Mouse (Mus musculus) hindbrain, postnatal 0 days (tissue): ENCODE measurements around the gene Trit1. TPM values are rescaled to one million over a fixed set of nuclear protein-coding genes. Genes with fewer than 3 reads are reported as not detected.

Experiments used
- ATAC-seq: fragments of 200-750 bp; cut with Nextera tagmentation; 2 replicates; pipeline ENCODE4 v1.8.0; 2017; ENCODE audit warnings: mild to moderate bottlenecking, moderate TSS enrichment, moderate library complexity
- DNase-seq: peaks from one replicate; pipeline ENCODE4 v3.0.0-alpha.2; 2015; ENCODE audit warnings: low spot score
- H3K27ac ChIP-seq: fragments of 300-500 bp; sonication (generic); 2 replicates; pipeline ENCODE4 v1.5.1; 2014; ENCODE audit warnings: mild to moderate bottlenecking
- H3K27me3 ChIP-seq: fragments of 300-500 bp; sonication (generic); 2 replicates; pipeline ENCODE4 v1.6.1; 2014; ENCODE audit warnings: low read length, mixed read lengths; ENCODE audit not compliant: insufficient read depth
- H3K36me3 ChIP-seq: fragments of 300-500 bp; sonication (generic); 2 replicates; pipeline ENCODE4 v1.6.1; 2014; ENCODE audit warnings: low read length, mixed read lengths; ENCODE audit not compliant: insufficient read depth
- H3K4me1 ChIP-seq: fragments of 300-500 bp; sonication (generic); 2 replicates; pipeline ENCODE4 v1.6.1; 2014; ENCODE audit warnings: antibody characterized with exemption, low read length, mixed read lengths; ENCODE audit not compliant: insufficient read depth
- H3K4me2 ChIP-seq: fragments of 300-500 bp; sonication (generic); 2 replicates; pipeline ENCODE4 v1.6.1; 2014; ENCODE audit warnings: low read depth, mild to moderate bottlenecking, low read length, moderate library complexity, mixed read lengths
- H3K4me3 ChIP-seq: fragments of 300-500 bp; sonication (generic); 2 replicates; pipeline ENCODE4 v1.5.1; 2014; ENCODE audit warnings: low read length
- H3K9ac ChIP-seq: fragments of 300-500 bp; sonication (generic); replicated peaks from 2 replicates; pipeline ENCODE4 v1.6.1; 2014; ENCODE audit warnings: mild to moderate bottlenecking, low read length, moderate library complexity, mixed read lengths
- H3K9me3 ChIP-seq: fragments of 300-500 bp; sonication (generic); 2 replicates; pipeline ENCODE4 v1.6.1; 2016; ENCODE audit warnings: low read length, mixed read lengths
- CTCF ChIP-seq: IDR thresholded peaks from 2 replicates; pipeline ENCODE4 v1.5.1; 2016; ENCODE audit warnings: antibody characterized with exemption, control low read depth, low read depth
- WGBS: fragments of 180-500 bp; shearing (Covaris S2); extraction: QIAGEN DNeasy Blood & Tissue Kit; methylation state at CpG from one replicate; pipeline ENCODE4 v1.1.7; 2014; 5-methylcytosine and 5-hydroxymethylcytosine counted together
- polyA plus RNA-seq: library from polyadenylated mRNA; unstranded; fragments of >200 nt; fragmentation: Nextera tagmentation; extraction: Ambion mirVana; gene quantifications from 2 replicates; pipeline ENCODE4 v1.2.1, GENCODE M21; 2015
- total RNA-seq: library from RNA; depleted of rRNA; stranded (reverse); fragments of >200 nt; gene quantifications from 2 replicates; pipeline ENCODE4 v1.2.3, GENCODE M21; 2014; rRNA removed

Trit1 gene
- total RNA-seq (11.1 and 18.5 TPM in 2 replicates), polyA plus RNA-seq (17.0 and 18.3 TPM in 2 replicates)

GRCm38 (mm10) chr4:123016451-123016957 lies at the start of gene Trit1:
Gene Trit1, plus strand, starts transcription at chr4:123016597.
- DNase-seq = peak; percentile 97
- ATAC-seq = peak; percentile 89
- Histone ChIP-seq H3K4me2 (peak within 1 kb of the TSS; percentile 92), H3K4me3 (peak within 1 kb of the TSS; percentile 84), H3K27me3 (no peaks in the 10 kb centered on the region), H3K9me3 (no peaks in the 10 kb centered on the region), H3K36me3 (no peaks in the 10 kb centered on the region), H3K4me1 (peaks cover 37% of the 10 kb centered on the region), H3K27ac (peak within 1 kb of the TSS; percentile 93), H3K9ac (peak within 1 kb of the TSS; percentile 85)
- 0% methylated on average over 34 of the region's 34 CpGs for WGBS
- TF ChIP-seq CTCF = no peak

- 74% methylated on average over 4 of the region's 4 CpGs for WGBS
- DNase-seq (no peak), ATAC-seq (no peak)
- Histone ChIP-seq H3K27ac (no peak overlapping the region), H3K4me1 (no peaks in the 10 kb centered on the region), H3K9ac (no peak overlapping the region), H3K4me2 (no peak overlapping the region), H3K27me3 (no peaks in the 10 kb centered on the region), H3K36me3 (no peaks in the 10 kb centered on the region), H3K9me3 (no peaks in the 10 kb centered on the region), H3K4me3 (no peak overlapping the region)
- no peak for TF ChIP-seq CTCF
Measured at GRCm38 (mm10) chr4:122968106-122968505, 48.3 kb upstream of the Trit1 start.

GRCm38 (mm10) chr4:122971191-122971590 lies 45.2 kb upstream of the Trit1 start:
- H3K36me3 ChIP-seq = no peaks in the 10 kb centered on the region
- TF ChIP-seq CTCF = no peak
- ATAC-seq = no peak
- WGBS = 72% methylated on average over 4 of the region's 4 CpGs
- H3K9me3 ChIP-seq = no peaks in the 10 kb centered on the region
- no peaks in the 10 kb centered on the region for H3K27me3 ChIP-seq
- H3K27ac ChIP-seq = no peak overlapping the region
- H3K4me3 ChIP-seq = no peak overlapping the region
- H3K4me2 ChIP-seq = no peak overlapping the region
- no peaks in the 10 kb centered on the region for H3K4me1 ChIP-seq
- no peak for DNase-seq
- no peak overlapping the region for H3K9ac ChIP-seq

- H3K27ac ChIP-seq = no peak overlapping the region
- ATAC-seq (no peak), DNase-seq (no peak)
- H3K4me3 ChIP-seq = no peak overlapping the region
- H3K4me1 ChIP-seq = no peaks in the 10 kb centered on the region
- whole genome bisulfite sequencing = 82% methylated on average over 4 of the region's 4 CpGs
- H3K9ac ChIP-seq = no peak overlapping the region
- no peak for TF ChIP-seq CTCF
- no peak overlapping the region for H3K4me2 ChIP-seq
- H3K36me3 ChIP-seq = no peaks in the 10 kb centered on the region
- no peaks in the 10 kb centered on the region for H3K27me3 ChIP-seq
- no peaks in the 10 kb centered on the region for H3K9me3 ChIP-seq
Measured at GRCm38 (mm10) chr4:122971646-122972045, 44.8 kb upstream of the Trit1 start.

- ATAC-seq (no peak), DNase-seq (no peak)
- Histone ChIP-seq H3K27ac (no peak overlapping the region), H3K27me3 (no peaks in the 10 kb centered on the region), H3K4me1 (no peaks in the 10 kb centered on the region), H3K4me3 (no peak overlapping the region), H3K4me2 (no peak overlapping the region), H3K36me3 (no peaks in the 10 kb centered on the region), H3K9me3 (no peaks in the 10 kb centered on the region), H3K9ac (no peak overlapping the region)
- TF ChIP-seq CTCF = no peak
- WGBS = 54% methylated on average over 8 of the region's 8 CpGs
Measured at GRCm38 (mm10) chr4:122972056-122972455, 44.3 kb upstream of the Trit1 start.

- ATAC-seq = no peak
Measured at GRCm38 (mm10) chr4:122974976-122975520, 41.3 kb upstream of the Trit1 start.

GRCm38 (mm10) chr4:122976885-122977284 lies 39.5 kb upstream of the Trit1 start:
- WGBS = 80% methylated on average over 4 of the region's 4 CpGs
- Histone ChIP-seq H3K27me3 (no peaks in the 10 kb centered on the region), H3K4me1 (no peaks in the 10 kb centered on the region), H3K4me3 (no peak overlapping the region), H3K9ac (no peak overlapping the region), H3K27ac (no peak overlapping the region), H3K36me3 (no peaks in the 10 kb centered on the region), H3K4me2 (no peak overlapping the region), H3K9me3 (no peaks in the 10 kb centered on the region)
- no peak for TF ChIP-seq CTCF
- DNase-seq = no peak
- no peak for ATAC-seq

More at GRCm38 (mm10) chr4:122974976-122975520, 41.3 kb upstream of the Trit1 start:
- DNase-seq = no peak
- Histone ChIP-seq H3K27ac (no peak overlapping the region), H3K9ac (no peak overlapping the region), H3K36me3 (no peaks in the 10 kb centered on the region), H3K9me3 (no peaks in the 10 kb centered on the region), H3K4me2 (no peak overlapping the region), H3K27me3 (no peaks in the 10 kb centered on the region), H3K4me1 (no peaks in the 10 kb centered on the region), H3K4me3 (no peak overlapping the region)
- WGBS = 86% methylated on average over 5 of the region's 5 CpGs
- TF ChIP-seq CTCF = no peak
